Mouse (Mus musculus) forebrain, embryonic 14.5 days (tissue): ENCODE measurements around the gene Mrpl53. TPM values are rescaled to one million over a fixed set of nuclear protein-coding genes. Genes with fewer than 3 reads are reported as not detected.
A peak's percentile ranks its signal among the peaks of the same experiment; 100 is the strongest.

ENCODE experiments used
- ATAC-seq: fragments of 200-750 bp; cut with Nextera tagmentation; 2 replicates; pipeline ENCODE4 v1.8.0; 2017; ENCODE audit warnings: mild to moderate bottlenecking, moderate library complexity
- DNase-seq: peaks from one replicate; pipeline ENCODE4 v3.0.0-alpha.2; 2015; ENCODE audit warnings: low spot score
- H3K27ac ChIP-seq: fragments of 300-500 bp; sonication (generic); 2 replicates; pipeline ENCODE4 v1.5.1; 2014; ENCODE audit warnings: low read depth, mild to moderate bottlenecking, control low read depth, low read length, moderate library complexity
- H3K27me3 ChIP-seq: fragments of 300-500 bp; sonication (generic); replicated peaks from 2 replicates; pipeline ENCODE4 v1.6.1; 2014; ENCODE audit warnings: low read length, control low read depth, mixed read lengths; ENCODE audit not compliant: control insufficient read depth, insufficient read depth
- H3K36me3 ChIP-seq: fragments of 300-500 bp; sonication (generic); 2 replicates; pipeline ENCODE4 v1.6.1; 2014; ENCODE audit warnings: low read length, control low read depth; ENCODE audit not compliant: control insufficient read depth, insufficient read depth
- H3K4me1 ChIP-seq: fragments of 300-500 bp; sonication (generic); 2 replicates; pipeline ENCODE4 v1.6.1; 2014; ENCODE audit warnings: antibody characterized with exemption, low read length, control low read depth; ENCODE audit not compliant: control insufficient read depth, insufficient read depth
- H3K4me2 ChIP-seq: fragments of 300-500 bp; sonication (generic); 2 replicates; pipeline ENCODE4 v1.6.1; 2014; ENCODE audit warnings: mild to moderate bottlenecking, control low read depth, low read length
- H3K4me3 ChIP-seq: fragments of 300-500 bp; sonication (generic); 2 replicates; pipeline ENCODE4 v1.5.1; 2014; ENCODE audit warnings: low read depth, low read length, control low read depth
- H3K9ac ChIP-seq: fragments of 300-500 bp; sonication (generic); 2 replicates; pipeline ENCODE4 v1.6.1; 2014; ENCODE audit warnings: mild to moderate bottlenecking, low read length, control low read depth, moderate library complexity
- H3K9me3 ChIP-seq: fragments of 300-500 bp; sonication (generic); replicated peaks from 2 replicates; pipeline ENCODE4 v1.6.1; 2016; ENCODE audit warnings: low read length, control low read depth, mixed read lengths; ENCODE audit not compliant: control insufficient read depth
- WGBS: fragments of 180-500 bp; shearing (Covaris S2); extraction: QIAGEN DNeasy Blood & Tissue Kit; methylation state at CpG from one replicate; pipeline ENCODE4 v1.1.7; 2014; 5-methylcytosine and 5-hydroxymethylcytosine counted together
- polyA plus RNA-seq: library from polyadenylated mRNA; unstranded; fragments of >200 nt; fragmentation: Nextera tagmentation; extraction: Ambion mirVana; gene quantifications from 2 replicates; pipeline ENCODE4 v1.2.1, GENCODE M21; 2014

Mrpl53 gene
- polyA plus RNA-seq, 1 experiment from 2014 or later, result 154 TPM

- DNase-seq, result no peak
- WGBS, result 45% methylated on average over 11 of the region's 11 CpGs
- Histone ChIP-seq H3K9ac (peak overlapping the region; percentile 80), H3K27me3 (no peaks in the 10 kb centered on the region), H3K4me1 (peaks cover 14% of the 10 kb centered on the region), H3K9me3 (no peaks in the 10 kb centered on the region), H3K36me3 (no peaks in the 10 kb centered on the region), H3K4me3 (no peak overlapping the region), H3K4me2 (peak overlapping the region; percentile 100; the same call in 1 of the 2 replicates), H3K27ac (no peak overlapping the region)
- no peak for ATAC-seq
Observed at GRCm38 (mm10) chr6:83103130-83103650, 5.7 kb upstream of the Mrpl53 start.

DNA sequence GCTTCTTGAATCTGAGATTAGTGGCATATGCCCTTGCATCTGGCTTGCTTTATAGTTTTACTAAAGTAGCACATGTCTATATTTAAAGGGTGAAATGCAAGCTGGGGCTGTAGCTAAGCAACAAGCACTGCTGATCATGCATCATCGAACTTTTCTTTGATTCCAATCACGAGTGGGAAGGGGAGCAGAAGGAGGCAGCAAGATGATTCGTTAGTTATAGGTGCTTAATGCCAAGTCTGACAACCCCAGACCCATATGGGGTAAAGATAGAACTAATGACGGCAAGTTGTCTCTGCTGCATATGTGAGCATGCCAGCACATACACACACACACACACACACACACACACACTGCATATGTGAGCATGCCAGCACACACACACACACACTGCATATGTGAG, 4.7 kb upstream of the Mrpl53 start:
- H3K27ac ChIP-seq, result no peak overlapping the region
- no peaks in the 10 kb centered on the region for H3K9me3 ChIP-seq
- ATAC-seq (peak; percentile 33; the same call in 1 of the 2 replicates), DNase-seq (peak; percentile 84)
- H3K4me1 ChIP-seq, result peaks cover 19% of the 10 kb centered on the region
- H3K4me3 ChIP-seq, result no peak overlapping the region
- H3K9ac ChIP-seq, result no peak overlapping the region
- no peaks in the 10 kb centered on the region for H3K36me3 ChIP-seq
- 47% methylated on average over 4 of the region's 4 CpGs for WGBS
- H3K4me2 ChIP-seq, result no peak overlapping the region
- no peaks in the 10 kb centered on the region for H3K27me3 ChIP-seq

DNA sequence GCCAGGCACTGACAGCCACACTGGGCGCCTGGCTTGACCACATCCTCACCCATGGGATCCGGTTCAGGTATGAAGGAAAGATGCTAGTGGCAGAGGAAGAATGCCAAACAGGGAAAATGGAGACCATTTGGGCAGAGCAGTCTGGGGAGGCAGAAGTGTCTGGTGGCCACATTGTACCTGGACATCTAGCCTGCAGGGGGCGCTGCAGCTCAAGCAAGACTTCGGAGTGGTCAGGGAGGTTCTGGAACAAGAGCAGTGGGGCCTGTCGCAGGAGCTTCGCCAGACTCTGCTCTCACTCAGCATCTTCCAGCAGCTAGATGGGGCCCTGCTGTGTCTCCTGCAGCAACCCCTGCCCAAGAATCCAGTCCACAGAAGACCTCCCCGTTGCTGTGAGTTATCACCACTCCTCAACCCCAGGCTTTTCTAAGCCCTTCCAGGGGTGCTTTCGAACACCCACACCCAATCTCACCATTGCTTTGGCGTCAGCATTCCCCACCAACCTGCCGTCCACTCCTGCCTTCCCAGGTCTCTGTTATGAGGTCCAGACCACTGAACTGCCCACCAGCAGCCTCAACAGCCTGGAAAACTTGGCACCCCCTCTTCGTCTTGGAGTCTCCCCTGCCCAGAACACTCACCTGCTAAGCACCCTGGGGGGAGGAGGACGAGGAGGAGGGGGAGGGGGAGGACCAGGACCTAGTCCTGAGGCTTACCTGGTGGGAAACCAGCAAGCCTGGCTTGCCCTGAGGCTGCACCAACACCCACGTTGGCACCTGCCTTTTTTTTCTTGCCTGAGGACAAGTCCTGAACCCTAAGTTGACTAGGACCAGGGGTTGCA, 1.1 kb upstream of the Mrpl53 start:
- H3K36me3 ChIP-seq, result 0 out of 2 replicates have a peak, but pooled peaks cover 5% of the 10 kb centered on the region
- H3K4me3 ChIP-seq, result peak overlapping the region; percentile 94
- H3K27me3 ChIP-seq, result no peaks in the 10 kb centered on the region
- H3K9ac ChIP-seq, result peak overlapping the region; percentile 93
- H3K27ac ChIP-seq, result no peak overlapping the region
- WGBS, result 35% methylated on average over 13 of the region's 13 CpGs
- no peak for ATAC-seq
- peak; percentile 74 for DNase-seq
- peaks cover 12% of the 10 kb centered on the region for H3K4me1 ChIP-seq
- H3K4me2 ChIP-seq, result peak overlapping the region; percentile 93
- H3K9me3 ChIP-seq, result no peaks in the 10 kb centered on the region

- no peak for DNase-seq
- H3K9me3 ChIP-seq, result no peaks in the 10 kb centered on the region
- H3K27ac ChIP-seq, result no peak overlapping the region
- H3K4me3 ChIP-seq, result no peak overlapping the region
- 0 out of 2 replicates have a peak, but pooled peaks cover 5% of the 10 kb centered on the region for H3K36me3 ChIP-seq
- no peak overlapping the region for H3K9ac ChIP-seq
- WGBS, result 90% methylated on average over 4 of the region's 4 CpGs
- H3K27me3 ChIP-seq, result no peaks in the 10 kb centered on the region
- H3K4me1 ChIP-seq, result peaks cover 15% of the 10 kb centered on the region
- H3K4me2 ChIP-seq, result no peak overlapping the region
- ATAC-seq, result no peak
Observed at GRCm38 (mm10) chr6:83111510-83112136, 2.8 kb downstream of the Mrpl53 start.

GRCm38 (mm10) chr6:83115011-83115671, 6.3 kb downstream of the Mrpl53 start, which contains the start of gene Mogs:
Mogs (plus strand) TSS chr6:83115496.
- peak; percentile 89 for ATAC-seq
- WGBS, result 1% methylated on average over 48 of the region's 58 CpGs
- DNase-seq, result peak; percentile 91

GRCm38 (mm10) chr6:83115682-83116372, 7.0 kb downstream of the Mrpl53 start:
- H3K27ac ChIP-seq, result peak overlapping the region; percentile 72
- peaks cover 15% of the 10 kb centered on the region for H3K4me1 ChIP-seq

More at GRCm38 (mm10) chr6:83115011-83115671, 6.3 kb downstream of the Mrpl53 start, which contains the start of gene Mogs:
- Histone ChIP-seq H3K4me1 (peaks cover 12% of the 10 kb centered on the region), H3K9ac (peak within 1 kb of the TSS; percentile 94), H3K4me3 (peak within 1 kb of the TSS; percentile 83), H3K36me3 (peaks cover 33% of the 10 kb centered on the region), H3K4me2 (peak within 1 kb of the TSS; percentile 95), H3K27me3 (no peaks in the 10 kb centered on the region), H3K9me3 (no peaks in the 10 kb centered on the region), H3K27ac (peak within 1 kb of the TSS; percentile 72)

GRCm38 (mm10) chr6:83116373-83117164, 7.7 kb downstream of the Mrpl53 start:
- H3K4me1 ChIP-seq, result peaks cover 15% of the 10 kb centered on the region
- ATAC-seq (no peak), DNase-seq (no peak)
- no peaks in the 10 kb centered on the region for H3K9me3 ChIP-seq
- peaks cover 28% of the 10 kb centered on the region for H3K36me3 ChIP-seq
- H3K4me3 ChIP-seq, result peak overlapping the region; percentile 83
- no peaks in the 10 kb centered on the region for H3K27me3 ChIP-seq
- WGBS, result 81% methylated on average over 11 of the region's 11 CpGs
- H3K4me2 ChIP-seq, result peak overlapping the region; percentile 95
- peak overlapping the region; percentile 94 for H3K9ac ChIP-seq
- no peak overlapping the region; the same call in 1 of the 2 replicates for H3K27ac ChIP-seq

More at GRCm38 (mm10) chr6:83115682-83116372, 7.0 kb downstream of the Mrpl53 start:
- ATAC-seq (peak; percentile 54), DNase-seq (no peak)
- peak overlapping the region; percentile 95 for H3K4me2 ChIP-seq
- H3K4me3 ChIP-seq, result peak overlapping the region; percentile 83
- H3K36me3 ChIP-seq, result peaks cover 31% of the 10 kb centered on the region
- peak overlapping the region; percentile 94 for H3K9ac ChIP-seq
- no peaks in the 10 kb centered on the region for H3K9me3 ChIP-seq
- no peaks in the 10 kb centered on the region for H3K27me3 ChIP-seq
- WGBS, result 2% methylated on average over 46 of the region's 48 CpGs
